Mouse (Mus musculus) forebrain, embryonic 16.5 days (tissue): ENCODE measurements around the gene Ythdc1. TPM values are rescaled to one million over a fixed set of nuclear protein-coding genes. Genes with fewer than 3 reads are reported as not detected.
"Not testable (repeated sequence)": the region's sequence is repeated elsewhere in the genome, so short reads cannot be mapped to it uniquely, and the experiment has no call there.

Experiments used
- ATAC-seq: fragments of 200-750 bp; cut with Nextera tagmentation; 2 replicates; pipeline ENCODE4 v1.8.0; 2017; ENCODE audit warnings: mild to moderate bottlenecking, moderate library complexity
- H3K27ac ChIP-seq: fragments of 300-500 bp; sonication (generic); 2 replicates; pipeline ENCODE4 v1.5.1; 2014; ENCODE audit warnings: low read length, control low read depth
- H3K27me3 ChIP-seq: fragments of 300-500 bp; sonication (generic); replicated peaks from 2 replicates; pipeline ENCODE4 v1.6.1; 2014; ENCODE audit warnings: low read length; ENCODE audit not compliant: control insufficient read depth, insufficient read depth
- H3K36me3 ChIP-seq: fragments of 300-500 bp; sonication (generic); 2 replicates; pipeline ENCODE4 v1.6.1; 2014; ENCODE audit not compliant: control insufficient read depth, insufficient read depth
- H3K4me1 ChIP-seq: fragments of 300-500 bp; sonication (generic); replicated peaks from 2 replicates; pipeline ENCODE4 v1.6.1; 2014; ENCODE audit warnings: low read length; ENCODE audit not compliant: control insufficient read depth, insufficient read depth
- H3K4me2 ChIP-seq: fragments of 300-500 bp; sonication (generic); 2 replicates; pipeline ENCODE4 v1.6.1; 2014; ENCODE audit warnings: mild to moderate bottlenecking, low read length, control low read depth
- H3K4me3 ChIP-seq: fragments of 300-500 bp; sonication (generic); replicated peaks from 2 replicates; pipeline ENCODE4 v1.5.1; 2014; ENCODE audit warnings: mild to moderate bottlenecking, low read length, control low read depth
- H3K9ac ChIP-seq: fragments of 300-500 bp; sonication (generic); replicated peaks from 2 replicates; pipeline ENCODE4 v1.6.1; 2014; ENCODE audit warnings: low read depth, low read length, control low read depth
- H3K9me3 ChIP-seq: fragments of 300-500 bp; sonication (generic); 2 replicates; pipeline ENCODE4 v1.6.1; 2016; ENCODE audit warnings: low read length; ENCODE audit not compliant: control insufficient read depth
- WGBS: fragments of 180-500 bp; shearing (Covaris S2); extraction: QIAGEN DNeasy Blood & Tissue Kit; methylation state at CpG from one replicate; pipeline ENCODE4 v1.1.7; 2014; 5-methylcytosine and 5-hydroxymethylcytosine counted together
- polyA plus RNA-seq: library from polyadenylated mRNA; unstranded; fragments of >200 nt; fragmentation: Nextera tagmentation; extraction: Ambion mirVana; gene quantifications from 2 replicates; pipeline ENCODE4 v1.2.1, GENCODE M21; 2015

Gene Ythdc1
- polyA plus RNA-seq, 1 experiment from 2014 or later = 41.3 TPM

- not testable (repeated sequence) for H3K36me3 ChIP-seq, H3K4me2 ChIP-seq, H3K27me3 ChIP-seq, H3K9ac ChIP-seq, H3K9me3 ChIP-seq, H3K4me3 ChIP-seq, ATAC-seq, H3K27ac ChIP-seq, H3K4me1 ChIP-seq
- 80% methylated on average over 13 of the region's 13 CpGs for WGBS
These were observed 52.5 kb downstream of the Ythdc1 start for GRCm38 (mm10) chr5:86856505-86856904.

- Histone ChIP-seq H3K27me3 (no peaks in the 10 kb centered on the region), H3K9me3 (no peaks in the 10 kb centered on the region), H3K36me3 (no peaks in the 10 kb centered on the region), H3K4me3 (no peak overlapping the region), H3K4me2 (no peak overlapping the region), H3K4me1 (no peaks in the 10 kb centered on the region), H3K9ac (no peak overlapping the region), H3K27ac (no peak overlapping the region)
- WGBS = 23% methylated on average over 1 of the region's 1 CpGs
- ATAC-seq = no peak
These were observed 53.7 kb downstream of the Ythdc1 start for GRCm38 (mm10) chr5:86857682-86858081.

- 39% methylated on average over 3 of the region's 3 CpGs for WGBS
- no peak for ATAC-seq
These were observed 54.3 kb downstream of the Ythdc1 start for GRCm38 (mm10) chr5:86858336-86858735.

GRCm38 (mm10) chr5:86871877-86872276 is 67.9 kb downstream of the Ythdc1 start:
- ATAC-seq = no peak
- Histone ChIP-seq H3K27ac (no peak overlapping the region), H3K4me3 (no peak overlapping the region), H3K9me3 (no peaks in the 10 kb centered on the region), H3K27me3 (no peaks in the 10 kb centered on the region), H3K36me3 (no peaks in the 10 kb centered on the region), H3K4me2 (no peak overlapping the region), H3K4me1 (no peaks in the 10 kb centered on the region), H3K9ac (no peak overlapping the region)
- WGBS = 60% methylated on average over 1 of the region's 1 CpGs

More at GRCm38 (mm10) chr5:86858336-86858735, 54.3 kb downstream of the Ythdc1 start:
- Histone ChIP-seq H3K4me1 (no peaks in the 10 kb centered on the region), H3K27ac (no peak overlapping the region), H3K27me3 (no peaks in the 10 kb centered on the region), H3K4me2 (no peak overlapping the region), H3K4me3 (no peak overlapping the region), H3K9me3 (no peaks in the 10 kb centered on the region), H3K9ac (no peak overlapping the region), H3K36me3 (no peaks in the 10 kb centered on the region)

Other genes with a start within 250 kb of the Ythdc1 start
- gene Tmprss11f, start 171.8 kb upstream of the Ythdc1 start, polyA plus RNA-seq = not detected in 2 replicates
- not detected in 2 replicates for gene Tmprss11b, start 127.9 kb upstream of the Ythdc1 start, polyA plus RNA-seq
- not detected in 2 replicates for gene Tmprss11e, start 58.4 kb upstream of the Ythdc1 start, polyA plus RNA-seq
- gene Ugt2b34, start 102.7 kb downstream of the Ythdc1 start, polyA plus RNA-seq = not detected in 2 replicates
- gene Ugt2b1, start 122.3 kb downstream of the Ythdc1 start, polyA plus RNA-seq = not detected in 2 replicates
- not detected in 2 replicates for gene Ugt2b35, start 196.6 kb downstream of the Ythdc1 start, polyA plus RNA-seq